Mouse (Mus musculus) kidney, adult 2 months (tissue): ENCODE results near the gene Dpp6. TPM values are rescaled to one million over a fixed set of nuclear protein-coding genes. Genes with fewer than 3 reads are reported as not detected.

Source experiments
- DNase-seq: peaks from one replicate; pipeline ENCODE4 v3.0.0; 2021
- H3K27ac ChIP-seq: fragments of 200-500 bp; 2 replicates; pipeline ENCODE4 v1.5.1; 2012; ENCODE audit warnings: low read depth, low read length, control low read depth, inconsistent platforms; ENCODE audit not compliant: insufficient read depth
- H3K27me3 ChIP-seq: fragments of 200-500 bp; replicated peaks from 2 replicates; pipeline ENCODE4 v1.6.1; 2012; ENCODE audit warnings: mild to moderate bottlenecking, moderate library complexity, low read length, inconsistent platforms; ENCODE audit not compliant: control insufficient read depth, insufficient read depth
- H3K36me3 ChIP-seq: fragments of 200-500 bp; 2 replicates; pipeline ENCODE4 v1.6.1; 2012; ENCODE audit warnings: mild to moderate bottlenecking, moderate library complexity, low read length, inconsistent platforms; ENCODE audit not compliant: control insufficient read depth, insufficient read depth
- H3K4me1 ChIP-seq: fragments of 200-500 bp; 2 replicates; pipeline ENCODE4 v1.6.1; 2011; ENCODE audit warnings: low read length; ENCODE audit not compliant: control insufficient read depth, insufficient read depth
- H3K4me3 ChIP-seq: fragments of 200-500 bp; 2 replicates; pipeline ENCODE4 v1.5.1; 2011; ENCODE audit warnings: mild to moderate bottlenecking, low read depth, low read length, control low read depth; ENCODE audit not compliant: insufficient read depth
- CTCF ChIP-seq: fragments of 200-500 bp; conservative IDR thresholded peaks from 2 replicates; pipeline ENCODE4 v1.5.1; 2011; ENCODE audit warnings: low read depth, mild to moderate bottlenecking, control low read depth, low read length, moderate library complexity, mixed read lengths; ENCODE audit not compliant: insufficient read depth, insufficient read length
- POLR2A ChIP-seq: fragments of 200-500 bp; IDR thresholded peaks from one replicate; pipeline ENCODE4 v1.6.1; 2011; ENCODE audit warnings: low read depth, low read length, control low read depth
- WGBS: fragments of 180-500 bp; shearing (Covaris S2); methylation state at CpG from one replicate; pipeline ENCODE4 v1.1.7; 2018; 5-methylcytosine and 5-hydroxymethylcytosine counted together
- polyA plus RNA-seq: library from polyadenylated mRNA; depleted of rRNA; stranded (reverse); fragments of >200 nt; gene quantifications from 2 replicates; pipeline ENCODE4 v1.2.3, GENCODE M21; 2012

Dpp6 gene
- polyA plus RNA-seq, 1 experiment: 0.61 TPM

DNA sequence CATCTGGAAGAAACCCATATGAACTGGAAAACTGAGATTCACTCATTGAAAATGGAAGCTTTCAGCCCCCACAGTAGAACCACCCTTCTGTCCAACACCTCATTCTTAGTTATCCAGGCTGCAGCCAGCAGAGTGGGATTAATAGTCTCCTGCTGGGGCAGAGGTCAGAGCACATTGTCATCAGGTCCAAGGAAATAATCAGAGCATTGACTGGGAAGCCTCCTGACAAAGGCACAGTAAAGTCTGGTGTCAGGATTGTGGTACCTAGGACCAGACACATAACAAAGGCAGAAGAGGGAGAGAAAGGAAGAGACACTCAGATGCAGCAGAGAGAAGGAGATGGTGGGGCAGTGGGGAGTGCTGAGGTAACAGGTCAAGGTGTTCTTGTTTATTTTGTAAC lies 93.3 kb downstream of the Dpp6 start:
- no peaks in the 10 kb centered on the region for H3K4me1 ChIP-seq
- no peaks in the 10 kb centered on the region for H3K36me3 ChIP-seq
- DNase-seq: no peak
- H3K27me3 ChIP-seq: no peaks in the 10 kb centered on the region
- TF ChIP-seq POLR2A: no peak
- TF ChIP-seq CTCF: no peak
- H3K27ac ChIP-seq: no peak overlapping the region
- H3K4me3 ChIP-seq: no peak overlapping the region

DNA sequence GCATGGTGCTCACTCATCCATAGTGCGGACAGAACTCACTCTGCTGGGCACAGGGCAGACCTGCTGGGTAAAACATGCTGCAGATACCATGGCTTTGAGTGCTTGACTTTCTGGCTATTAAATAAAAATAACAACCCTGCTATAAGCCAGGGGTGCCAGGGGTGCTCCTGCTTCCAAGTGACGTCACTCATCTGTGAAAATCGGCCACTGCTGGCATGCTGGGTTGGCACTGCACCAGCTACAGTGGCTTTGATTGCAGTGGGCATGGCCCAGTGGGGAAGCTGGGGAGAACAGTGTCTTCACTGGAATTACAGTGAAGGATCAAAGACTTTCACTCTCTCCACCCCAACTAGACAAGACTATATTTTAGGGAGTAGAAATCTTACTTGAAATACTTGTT lies 95.0 kb downstream of the Dpp6 start:
- Histone ChIP-seq H3K36me3 (no peaks in the 10 kb centered on the region), H3K4me3 (no peak overlapping the region), H3K4me1 (no peaks in the 10 kb centered on the region), H3K27me3 (no peaks in the 10 kb centered on the region), H3K27ac (no peak overlapping the region)
- WGBS: 43% methylated on average over 3 of the region's 3 CpGs
- DNase-seq: no peak
- TF ChIP-seq POLR2A (no peak), CTCF (no peak)

DNA sequence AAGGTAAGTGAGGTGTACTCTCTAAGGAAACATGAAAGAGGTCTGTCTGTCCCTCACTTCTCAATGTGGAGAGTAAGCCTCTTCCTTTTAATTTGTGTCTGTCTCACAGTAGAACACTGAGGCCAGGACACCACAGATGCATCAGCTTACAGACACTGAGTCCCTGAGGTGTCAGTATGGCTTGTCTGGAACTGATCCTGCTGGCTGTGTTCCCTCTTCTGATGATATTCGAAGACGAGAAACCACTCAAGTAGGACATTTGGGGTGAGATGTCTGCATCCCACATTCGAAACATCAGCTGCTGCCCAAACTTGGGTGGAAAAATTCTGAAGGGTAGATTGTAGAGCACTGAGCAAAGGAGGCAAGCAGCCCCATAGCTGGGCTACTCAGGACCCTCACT lies 101.8 kb downstream of the Dpp6 start:
- Histone ChIP-seq H3K36me3 (no peaks in the 10 kb centered on the region), H3K4me3 (no peak overlapping the region), H3K27ac (no peak overlapping the region), H3K4me1 (no peaks in the 10 kb centered on the region), H3K27me3 (no peaks in the 10 kb centered on the region)
- no peak for DNase-seq
- TF ChIP-seq CTCF (no peak), POLR2A (no peak)
- WGBS: 85% methylated on average over 3 of the region's 3 CpGs

DNA sequence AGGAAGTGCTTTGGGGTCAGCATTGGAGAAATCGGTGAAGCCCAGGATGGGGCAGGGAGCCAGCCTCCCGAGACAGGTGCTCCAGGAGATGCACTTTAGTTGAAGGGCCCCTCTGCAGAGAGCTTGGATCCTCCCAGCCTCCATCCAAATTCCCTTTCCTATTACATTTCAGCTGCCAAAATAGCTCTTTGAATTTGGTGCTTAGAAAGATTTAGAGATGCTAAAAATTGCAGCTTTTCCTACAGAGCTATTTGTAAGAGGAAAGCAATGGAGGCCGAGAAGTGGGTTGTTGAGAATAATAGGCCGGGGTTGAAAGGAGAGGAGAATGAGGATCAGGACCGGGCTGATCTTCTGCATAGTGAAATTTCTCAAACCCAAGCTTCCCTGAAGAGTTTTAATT lies 107.5 kb downstream of the Dpp6 start:
- no peak overlapping the region for H3K27ac ChIP-seq
- H3K4me3 ChIP-seq: no peak overlapping the region
- no peak for DNase-seq
- 83% methylated on average over 5 of the region's 5 CpGs for whole genome bisulfite sequencing
- H3K36me3 ChIP-seq: no peaks in the 10 kb centered on the region
- no peaks in the 10 kb centered on the region for H3K4me1 ChIP-seq
- TF ChIP-seq POLR2A: no peak
- no peak for TF ChIP-seq CTCF
- H3K27me3 ChIP-seq: no peaks in the 10 kb centered on the region

DNA sequence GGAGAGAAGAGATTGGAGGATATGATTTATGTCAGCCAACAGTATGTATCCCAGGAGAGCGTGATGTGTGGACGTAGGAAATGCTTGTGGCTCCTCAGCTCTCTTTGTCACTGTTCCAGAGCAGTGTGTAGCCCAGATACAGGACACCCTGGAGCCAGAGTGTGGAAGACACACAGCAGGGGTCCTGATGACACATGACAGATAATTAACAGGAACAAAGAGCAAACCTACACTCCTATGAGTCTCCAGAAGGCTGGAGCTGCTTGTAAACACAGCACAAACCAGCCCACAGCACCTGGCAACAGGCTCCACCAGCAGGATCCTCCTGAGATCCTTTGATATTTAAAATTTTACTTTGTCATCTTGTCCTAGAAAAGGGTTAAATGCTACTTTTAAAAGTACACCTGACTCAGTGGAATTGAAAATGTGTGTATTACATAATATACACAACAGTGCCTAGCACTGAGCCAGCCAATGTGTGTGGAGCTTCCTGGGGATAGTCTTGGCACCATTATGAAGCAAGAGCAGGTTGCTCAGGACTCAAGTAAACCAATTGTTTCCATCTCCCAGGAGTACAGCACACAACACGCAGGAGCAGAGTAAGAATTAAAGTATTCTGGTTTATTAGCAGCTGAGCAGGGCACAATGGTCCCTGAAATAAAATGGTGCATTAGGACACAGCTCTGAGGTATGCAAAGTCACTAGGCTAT lies 115.6 kb downstream of the Dpp6 start:
- H3K4me1 ChIP-seq: no peaks in the 10 kb centered on the region
- H3K36me3 ChIP-seq: no peaks in the 10 kb centered on the region
- H3K4me3 ChIP-seq: no peak overlapping the region
- H3K27ac ChIP-seq: no peak overlapping the region
- no peak for DNase-seq
- TF ChIP-seq POLR2A (no peak), CTCF (no peak)
- no peaks in the 10 kb centered on the region for H3K27me3 ChIP-seq
- WGBS: 48% methylated on average over 3 of the region's 3 CpGs

DNA sequence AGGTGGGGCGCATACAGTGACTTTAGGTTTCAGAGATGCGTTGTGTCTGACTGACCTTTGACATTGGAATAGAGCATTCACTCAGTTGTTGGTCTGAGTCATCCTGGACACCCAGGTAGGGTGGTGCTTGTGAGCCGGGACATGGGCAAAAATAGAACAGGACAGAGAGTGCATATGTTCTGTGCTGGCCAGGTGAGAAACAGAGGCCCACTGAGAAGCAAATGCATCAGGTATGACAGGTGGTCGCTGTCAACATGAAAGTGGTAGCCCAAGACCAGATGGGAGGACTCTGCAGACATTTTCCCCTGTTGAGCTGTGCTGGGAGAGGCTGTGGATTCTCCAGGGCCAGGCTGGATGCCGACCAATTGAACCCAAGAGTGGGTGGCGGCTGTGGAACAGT lies 117.9 kb downstream of the Dpp6 start:
- WGBS: 77% methylated on average over 6 of the region's 6 CpGs
- no peaks in the 10 kb centered on the region for H3K36me3 ChIP-seq
- no peaks in the 10 kb centered on the region for H3K4me1 ChIP-seq
- H3K27me3 ChIP-seq: no peaks in the 10 kb centered on the region
- DNase-seq: no peak
- TF ChIP-seq CTCF (no peak), POLR2A (no peak)
- no peak overlapping the region for H3K27ac ChIP-seq
- H3K4me3 ChIP-seq: no peak overlapping the region

DNA sequence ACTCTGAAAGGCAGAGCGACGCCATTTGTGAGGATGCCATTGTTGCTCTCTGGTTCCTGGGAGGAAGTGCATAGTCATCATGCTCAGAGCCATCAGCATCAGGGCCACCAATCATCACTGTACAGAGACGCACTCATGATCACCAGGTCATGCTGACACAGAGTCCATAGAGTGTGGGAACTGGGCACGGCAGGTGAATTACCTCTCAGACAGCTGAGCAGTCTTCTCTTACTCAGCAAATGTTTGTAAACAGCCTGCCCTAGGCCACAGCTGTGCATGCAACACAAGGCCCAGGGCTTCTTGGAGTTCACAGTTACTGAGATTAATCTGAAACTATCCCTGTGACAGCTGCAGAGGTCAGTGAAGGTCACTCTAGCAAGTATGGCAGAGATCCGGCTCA lies 124.5 kb downstream of the Dpp6 start:
- no peaks in the 10 kb centered on the region for H3K4me1 ChIP-seq
- no peaks in the 10 kb centered on the region for H3K36me3 ChIP-seq
- no peak overlapping the region for H3K4me3 ChIP-seq
- H3K27ac ChIP-seq: no peak overlapping the region
- TF ChIP-seq CTCF (no peak), POLR2A (no peak)
- no peak for DNase-seq
- WGBS: 83% methylated on average over 5 of the region's 5 CpGs
- H3K27me3 ChIP-seq: no peaks in the 10 kb centered on the region

DNA sequence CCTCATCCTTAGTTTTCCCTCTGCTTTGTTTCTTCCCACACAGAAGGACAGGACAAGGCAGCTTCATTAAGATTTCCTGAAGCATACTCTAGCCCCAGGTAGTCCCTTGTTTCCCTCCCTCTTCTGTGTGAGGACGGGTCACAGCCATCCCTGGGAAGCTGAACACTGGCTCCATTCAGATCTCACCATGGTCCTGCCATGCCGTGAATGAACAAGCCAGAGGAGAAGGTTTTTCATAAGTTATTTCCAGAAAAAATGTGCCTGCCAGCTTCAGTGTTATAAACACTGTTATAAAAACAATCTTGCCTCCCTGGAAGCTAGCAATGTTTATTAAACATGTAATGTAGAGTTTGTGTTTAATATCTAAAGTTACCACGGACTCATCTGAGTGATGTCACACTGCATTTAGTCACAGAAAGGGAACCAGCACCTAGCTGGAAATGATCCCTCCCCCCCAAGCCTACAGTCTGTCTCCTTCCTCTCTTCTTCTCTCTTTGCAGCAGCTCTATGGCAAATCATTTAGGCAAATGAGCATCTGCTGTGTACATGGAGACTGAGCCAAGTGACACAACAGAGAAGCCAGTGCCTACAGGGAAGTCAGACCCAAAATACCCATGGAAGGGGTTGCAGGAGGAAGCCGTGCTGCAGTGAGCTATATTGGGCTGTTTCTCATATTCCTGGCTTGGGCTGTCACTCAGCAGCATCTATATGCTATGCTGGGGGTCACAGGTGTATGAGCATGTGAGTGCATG lies 128.3 kb downstream of the Dpp6 start:
- H3K27ac ChIP-seq: no peak overlapping the region
- no peaks in the 10 kb centered on the region for H3K4me1 ChIP-seq
- WGBS: 63% methylated on average over 4 of the region's 4 CpGs
- no peaks in the 10 kb centered on the region for H3K27me3 ChIP-seq
- no peak for DNase-seq
- TF ChIP-seq POLR2A (no peak), CTCF (no peak)
- no peak overlapping the region for H3K4me3 ChIP-seq
- no peaks in the 10 kb centered on the region for H3K36me3 ChIP-seq
